Mouse (Mus musculus) midbrain, embryonic 15.5 days (tissue): ENCODE results near the gene Sdccag8. TPM values are rescaled to one million over a fixed set of nuclear protein-coding genes. Genes with fewer than 3 reads are reported as not detected.

Experiments used
- ATAC-seq: fragments of 200-750 bp; cut with Nextera tagmentation; replicated peaks from 2 replicates; pipeline ENCODE4 v1.8.0; 2017; ENCODE audit warnings: moderate TSS enrichment
- H3K27ac ChIP-seq: fragments of 300-500 bp; sonication (generic); 2 replicates; pipeline ENCODE4 v1.5.1; 2015; ENCODE audit warnings: mild to moderate bottlenecking, inconsistent platforms
- H3K27me3 ChIP-seq: fragments of 300-500 bp; sonication (generic); replicated peaks from 2 replicates; pipeline ENCODE4 v1.6.1; 2015; ENCODE audit warnings: inconsistent platforms
- H3K36me3 ChIP-seq: fragments of 300-500 bp; sonication (generic); replicated peaks from 2 replicates; pipeline ENCODE4 v1.6.1; 2015; ENCODE audit warnings: inconsistent platforms
- H3K4me1 ChIP-seq: fragments of 300-500 bp; sonication (generic); 2 replicates; pipeline ENCODE4 v1.6.1; 2015; ENCODE audit warnings: inconsistent platforms
- H3K4me2 ChIP-seq: fragments of 300-500 bp; sonication (generic); 2 replicates; pipeline ENCODE4 v1.6.1; 2015; ENCODE audit warnings: inconsistent platforms, mild to moderate bottlenecking, moderate library complexity
- H3K4me3 ChIP-seq: fragments of 300-500 bp; sonication (generic); 2 replicates; pipeline ENCODE4 v1.5.1; 2015; ENCODE audit warnings: mild to moderate bottlenecking, inconsistent platforms
- H3K9ac ChIP-seq: fragments of 300-500 bp; sonication (generic); 2 replicates; pipeline ENCODE4 v1.6.1; 2015; ENCODE audit warnings: mild to moderate bottlenecking, inconsistent platforms
- H3K9me3 ChIP-seq: fragments of 300-500 bp; sonication (generic); 2 replicates; pipeline ENCODE4 v1.6.1; 2016; ENCODE audit warnings: inconsistent platforms
- WGBS: fragments of 180-500 bp; shearing (Covaris S2); methylation state at CpG from one replicate; pipeline ENCODE4 v1.1.7; 2015; ENCODE audit warnings: mixed read lengths; 5-methylcytosine and 5-hydroxymethylcytosine counted together
- polyA plus RNA-seq: library from polyadenylated mRNA; unstranded; fragments of >200 nt; fragmentation: Nextera tagmentation; extraction: Ambion mirVana; gene quantifications from 2 replicates; pipeline ENCODE4 v1.2.1, GENCODE M21; 2015

Sdccag8 gene
- polyA plus RNA-seq, 1 experiment from 2014 or later, result 28.2 TPM

DNA sequence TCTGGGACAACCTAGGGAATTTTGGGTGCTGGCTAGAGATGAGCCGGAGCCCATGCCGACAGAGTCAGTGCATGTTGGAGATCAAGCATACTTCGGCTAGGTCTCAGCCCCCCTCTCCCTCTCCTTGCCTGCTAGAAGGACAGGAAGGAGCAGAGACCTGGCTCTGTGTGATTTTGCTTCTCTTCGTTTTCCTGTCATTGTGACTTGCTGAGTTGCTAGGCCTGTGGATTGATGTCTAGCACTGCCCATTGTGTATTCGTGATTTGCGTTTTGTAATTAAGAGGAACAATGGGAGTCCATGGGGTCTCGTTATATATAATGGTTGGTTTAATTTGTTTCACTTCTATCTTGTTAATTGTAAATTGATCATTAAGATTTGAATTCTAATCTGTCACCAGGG lies 137.4 kb downstream of the Sdccag8 start:
- H3K27me3 ChIP-seq, result no peaks in the 10 kb centered on the region
- no peak overlapping the region for H3K4me3 ChIP-seq
- no peaks in the 10 kb centered on the region for H3K36me3 ChIP-seq
- no peak overlapping the region for H3K4me2 ChIP-seq
- H3K4me1 ChIP-seq, result peaks cover 4% of the 10 kb centered on the region; the same call in 1 of the 2 replicates
- no peak for ATAC-seq
- H3K9ac ChIP-seq, result no peak overlapping the region
- WGBS, result 47% methylated on average over 7 of the region's 7 CpGs
- H3K27ac ChIP-seq, result no peak overlapping the region
- no peaks in the 10 kb centered on the region for H3K9me3 ChIP-seq

DNA sequence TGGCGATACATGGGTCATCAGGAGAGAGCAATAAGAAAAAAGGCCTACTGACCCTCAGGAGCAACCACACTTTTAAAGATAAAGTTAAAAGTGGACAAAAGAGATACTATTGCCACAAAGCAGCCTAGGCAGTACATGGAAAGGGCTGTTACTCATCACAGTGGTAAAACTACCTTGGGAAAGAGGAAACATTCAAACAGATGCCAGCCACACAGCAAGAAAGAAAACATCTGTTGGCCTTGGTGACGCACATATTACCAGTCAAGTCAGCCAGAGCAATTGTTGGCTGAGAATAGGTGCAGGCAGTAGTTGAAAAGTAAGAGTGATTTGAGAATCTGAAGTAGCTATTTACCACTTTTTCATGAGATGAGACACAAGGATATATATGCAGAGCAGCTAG lies 143.9 kb downstream of the Sdccag8 start:
- Histone ChIP-seq H3K36me3 (no peaks in the 10 kb centered on the region), H3K4me1 (no peaks in the 10 kb centered on the region), H3K27me3 (no peaks in the 10 kb centered on the region), H3K9ac (no peak overlapping the region), H3K4me3 (no peak overlapping the region), H3K4me2 (no peak overlapping the region), H3K9me3 (no peaks in the 10 kb centered on the region), H3K27ac (no peak overlapping the region)
- ATAC-seq, result no peak
- 89% methylated on average over 2 of the region's 2 CpGs for WGBS

DNA sequence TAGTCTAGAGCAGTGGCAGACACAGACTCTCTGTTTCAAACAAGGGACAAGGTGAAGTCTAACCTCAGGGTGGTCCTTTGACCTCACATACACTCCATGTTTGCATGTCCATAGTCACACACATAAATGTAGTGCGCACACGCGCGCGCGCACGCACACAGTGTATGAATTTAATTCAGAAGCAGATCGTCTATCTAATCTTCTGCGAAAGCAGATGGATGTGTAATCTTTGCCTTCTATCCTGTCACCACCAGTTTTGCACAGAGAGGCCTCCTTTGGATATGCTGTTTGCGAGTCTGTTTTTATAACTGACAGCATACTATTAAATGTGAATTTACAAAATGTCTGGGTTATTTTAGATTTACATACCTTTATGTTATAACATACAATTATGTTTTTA lies 147.3 kb downstream of the Sdccag8 start:
- Histone ChIP-seq H3K4me3 (no peak overlapping the region), H3K27me3 (no peaks in the 10 kb centered on the region), H3K36me3 (no peaks in the 10 kb centered on the region), H3K4me2 (no peak overlapping the region), H3K27ac (no peak overlapping the region), H3K9me3 (no peaks in the 10 kb centered on the region), H3K4me1 (no peaks in the 10 kb centered on the region), H3K9ac (no peak overlapping the region)
- ATAC-seq, result no peak
- 96% methylated on average over 10 of the region's 10 CpGs for WGBS

DNA sequence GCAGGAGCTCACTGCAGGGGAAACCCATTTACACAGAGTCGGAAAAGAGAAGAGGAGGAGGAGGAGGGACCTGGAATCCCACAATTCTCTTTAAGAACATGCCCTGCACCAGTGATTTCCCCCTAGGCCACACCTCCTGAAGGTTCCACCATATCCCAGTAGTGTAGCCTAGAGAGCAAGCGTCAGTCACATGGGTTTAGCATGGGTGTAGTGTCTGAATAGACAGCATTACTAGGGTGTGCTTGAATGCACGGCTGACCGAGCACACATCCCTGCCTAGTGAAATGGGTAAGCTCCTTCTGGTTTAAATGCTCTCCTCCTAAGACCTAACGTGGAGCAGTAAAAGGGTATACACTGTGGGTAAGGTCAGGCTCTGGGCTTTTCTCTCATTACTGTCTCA lies 148.4 kb downstream of the Sdccag8 start:
- no peaks in the 10 kb centered on the region for H3K36me3 ChIP-seq
- ATAC-seq, result no peak
- H3K9me3 ChIP-seq, result no peaks in the 10 kb centered on the region
- H3K9ac ChIP-seq, result no peak overlapping the region
- H3K4me3 ChIP-seq, result no peak overlapping the region
- no peak overlapping the region for H3K27ac ChIP-seq
- H3K4me2 ChIP-seq, result no peak overlapping the region
- H3K27me3 ChIP-seq, result no peaks in the 10 kb centered on the region
- no peaks in the 10 kb centered on the region for H3K4me1 ChIP-seq
- WGBS, result 48% methylated on average over 5 of the region's 5 CpGs

DNA sequence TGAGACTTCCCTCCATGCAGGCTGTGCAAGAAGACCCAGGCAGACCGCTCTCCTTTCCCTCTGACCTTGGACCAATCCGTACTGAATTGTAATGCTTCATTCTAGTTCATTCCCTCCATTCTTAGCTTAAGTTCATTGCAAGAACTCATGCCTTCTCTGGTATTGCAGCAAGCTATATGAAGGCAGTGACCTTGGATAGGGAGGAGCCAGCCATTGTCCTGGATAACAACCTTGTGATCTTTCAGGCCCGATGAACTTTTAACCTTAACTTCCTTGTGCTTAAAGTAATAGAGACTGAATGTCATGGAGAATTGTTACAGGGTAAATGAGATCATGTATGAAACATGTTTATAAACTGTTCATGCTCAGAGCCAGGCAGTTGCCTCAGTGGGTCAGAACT lies 152.8 kb downstream of the Sdccag8 start:
- Histone ChIP-seq H3K9ac (no peak overlapping the region), H3K36me3 (no peaks in the 10 kb centered on the region), H3K27me3 (no peaks in the 10 kb centered on the region), H3K4me2 (no peak overlapping the region), H3K4me3 (no peak overlapping the region), H3K27ac (no peak overlapping the region), H3K4me1 (peaks cover 9% of the 10 kb centered on the region), H3K9me3 (no peaks in the 10 kb centered on the region)
- WGBS, result 84% methylated on average over 3 of the region's 3 CpGs
- no peak for ATAC-seq

DNA sequence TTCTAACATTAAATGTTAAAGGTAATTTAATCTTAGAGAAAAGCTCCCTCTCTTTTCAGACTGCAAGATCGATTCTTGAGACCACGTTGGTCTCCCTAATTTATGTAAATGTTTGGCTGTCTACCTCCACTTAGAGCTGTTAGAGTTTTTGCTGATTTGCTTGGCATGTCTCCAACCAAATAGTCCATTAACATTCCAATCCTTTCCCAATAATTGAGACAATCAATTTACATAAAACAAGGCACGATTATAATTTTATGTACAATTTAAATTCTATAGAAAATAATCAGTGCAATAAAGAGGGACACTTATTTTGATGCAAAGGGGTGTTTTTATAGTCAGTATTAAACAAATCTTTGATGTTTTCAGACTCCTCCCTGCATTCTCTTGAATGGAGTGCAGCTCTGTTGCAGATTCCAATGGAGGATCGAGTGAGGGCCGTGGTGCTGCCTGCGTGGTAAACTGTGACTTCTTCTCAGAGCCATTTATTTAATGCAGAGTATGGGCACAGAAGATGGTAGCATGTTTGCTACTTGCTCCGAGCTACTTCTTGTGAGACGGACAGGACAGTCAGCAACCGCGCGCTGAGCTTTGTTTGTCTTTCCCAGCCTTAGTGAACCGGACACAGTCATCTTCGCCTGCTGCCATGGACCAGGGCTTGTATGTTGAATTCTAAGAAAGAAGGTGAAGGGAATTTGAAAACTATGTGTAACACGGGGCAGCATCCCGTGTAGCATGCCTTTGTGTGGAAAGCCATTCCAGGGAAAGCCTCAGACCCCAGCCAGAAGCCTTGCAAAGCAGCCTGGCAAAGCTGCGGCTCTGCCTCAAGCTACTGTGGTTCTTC lies 156.4 kb downstream of the Sdccag8 start:
- Histone ChIP-seq H3K4me1 (peaks cover 9% of the 10 kb centered on the region), H3K27me3 (no peaks in the 10 kb centered on the region), H3K9me3 (no peaks in the 10 kb centered on the region), H3K4me3 (no peak overlapping the region), H3K27ac (peak overlapping the region; percentile 45; the same call in 1 of the 2 replicates), H3K36me3 (no peaks in the 10 kb centered on the region), H3K4me2 (no peak overlapping the region), H3K9ac (no peak overlapping the region)
- ATAC-seq, result peak; percentile 63
- WGBS, result 61% methylated on average over 16 of the region's 16 CpGs

DNA sequence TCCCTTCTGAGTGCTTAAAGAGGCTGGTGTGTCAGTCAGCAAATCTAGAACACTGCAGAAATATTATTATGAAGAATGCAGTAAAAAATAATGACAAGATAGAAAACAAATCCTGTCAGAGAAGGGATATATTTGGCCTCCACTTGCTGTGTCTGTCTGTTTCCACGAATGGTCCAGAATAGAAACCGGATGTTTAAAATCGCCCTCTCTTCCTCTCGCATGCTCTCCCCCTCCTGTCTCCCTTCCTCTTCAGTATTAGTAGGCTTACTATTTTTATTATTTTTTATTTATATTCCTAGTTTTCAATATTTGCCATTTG lies 157.0 kb downstream of the Sdccag8 start:
- no peak overlapping the region for H3K9ac ChIP-seq
- peaks cover 9% of the 10 kb centered on the region for H3K4me1 ChIP-seq
- WGBS, result 64% methylated on average over 4 of the region's 4 CpGs
- H3K27ac ChIP-seq, result peak overlapping the region; percentile 45; the same call in 1 of the 2 replicates
- H3K4me2 ChIP-seq, result no peak overlapping the region
- no peak overlapping the region for H3K4me3 ChIP-seq
- no peaks in the 10 kb centered on the region for H3K9me3 ChIP-seq
- H3K36me3 ChIP-seq, result no peaks in the 10 kb centered on the region
- ATAC-seq, result 0 out of 2 replicates have a peak, but pooled peaks have one; percentile 33
- H3K27me3 ChIP-seq, result no peaks in the 10 kb centered on the region

DNA sequence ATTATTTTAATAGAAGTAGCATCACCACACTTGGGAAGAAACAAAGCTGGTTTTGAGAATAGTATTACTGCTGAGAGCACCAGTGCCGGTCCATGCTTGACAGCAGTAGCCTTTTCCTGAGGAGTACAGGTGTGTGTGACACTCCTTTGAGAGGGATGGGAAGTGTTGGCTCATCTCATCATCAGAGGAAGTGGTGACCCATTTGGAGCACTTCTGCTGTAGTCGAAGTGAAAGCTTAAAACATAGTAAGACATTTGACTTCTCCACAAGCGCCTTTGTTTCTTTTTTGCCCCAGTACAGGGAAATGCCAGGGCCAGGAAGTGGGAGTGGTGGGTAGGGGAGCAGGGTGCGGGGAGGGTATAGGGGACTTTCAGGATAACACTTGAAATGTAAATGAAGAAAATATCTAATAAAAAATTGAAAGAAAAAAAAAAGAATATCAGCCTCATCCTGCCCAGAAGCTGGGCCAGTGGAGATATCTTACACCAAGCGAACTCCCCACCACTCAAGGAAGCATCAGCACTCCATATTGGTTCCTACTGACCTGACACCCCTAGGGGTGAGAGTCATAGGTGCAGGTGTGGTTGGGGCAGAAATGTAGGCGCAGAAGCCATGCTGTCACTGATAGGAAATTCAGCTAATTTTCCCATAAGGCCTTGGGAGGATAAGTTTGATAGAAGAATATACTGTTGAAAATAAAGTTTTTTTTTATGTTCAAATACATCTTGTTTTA lies 159.1 kb downstream of the Sdccag8 start:
- Histone ChIP-seq H3K4me1 (peaks cover 9% of the 10 kb centered on the region), H3K27me3 (no peaks in the 10 kb centered on the region), H3K9me3 (no peaks in the 10 kb centered on the region), H3K4me3 (no peak overlapping the region), H3K9ac (no peak overlapping the region), H3K4me2 (no peak overlapping the region), H3K27ac (no peak overlapping the region), H3K36me3 (no peaks in the 10 kb centered on the region)
- 90% methylated on average over 6 of the region's 6 CpGs for WGBS
- no peak for ATAC-seq

DNA sequence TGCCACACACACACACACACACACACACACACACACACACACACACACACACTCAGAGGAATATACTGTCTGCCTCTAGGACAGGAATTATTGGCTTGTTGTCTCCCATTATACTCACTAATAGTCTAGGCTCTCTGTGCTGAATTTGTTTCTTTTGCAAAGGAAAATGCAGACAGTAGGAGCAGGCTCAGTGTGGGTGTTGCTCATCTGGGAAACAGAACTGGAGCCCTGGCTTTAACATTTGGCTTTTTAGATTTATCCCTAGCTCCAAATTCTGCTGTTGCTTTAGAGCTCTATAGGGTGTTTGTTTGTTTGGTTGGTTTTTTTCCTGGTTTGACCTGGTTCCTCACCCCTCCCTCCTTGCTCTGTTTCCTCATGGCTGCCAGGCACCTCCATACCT lies 164.8 kb downstream of the Sdccag8 start:
- no peaks in the 10 kb centered on the region for H3K27me3 ChIP-seq

DNA sequence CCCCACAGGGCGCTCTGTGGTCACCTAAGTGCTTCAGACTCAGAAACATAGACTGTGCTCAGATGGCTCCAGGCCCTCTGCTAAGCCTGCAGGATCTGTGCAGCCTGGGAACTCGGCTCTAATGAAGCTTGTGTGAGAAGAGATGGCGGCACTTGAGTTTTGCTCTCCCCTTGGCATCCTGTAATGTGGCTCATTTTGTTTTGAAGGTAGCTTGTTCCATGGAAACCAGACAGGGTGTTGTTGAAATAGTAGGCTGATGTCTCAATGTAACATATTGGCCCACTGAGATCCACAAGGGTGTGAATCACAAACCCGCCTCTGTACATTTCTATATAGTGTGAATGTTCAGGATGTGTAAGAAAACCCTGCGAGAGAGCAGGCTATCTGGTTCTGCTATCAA lies 165.7 kb downstream of the Sdccag8 start:
- Histone ChIP-seq H3K4me3 (no peak overlapping the region), H3K9me3 (no peaks in the 10 kb centered on the region), H3K36me3 (no peaks in the 10 kb centered on the region), H3K27ac (no peak overlapping the region), H3K9ac (no peak overlapping the region), H3K4me1 (peaks cover 7% of the 10 kb centered on the region), H3K4me2 (no peak overlapping the region), H3K27me3 (no peaks in the 10 kb centered on the region)
- ATAC-seq, result no peak; the same call in 1 of the 2 replicates
- 72% methylated on average over 5 of the region's 5 CpGs for WGBS

More for the DNA sequence above, 164.8 kb downstream of the Sdccag8 start:
- H3K36me3 ChIP-seq, result no peaks in the 10 kb centered on the region
- H3K4me1 ChIP-seq, result peaks cover 7% of the 10 kb centered on the region
- H3K4me2 ChIP-seq, result no peak overlapping the region
- no peak overlapping the region for H3K9ac ChIP-seq
- no peak for ATAC-seq
- H3K27ac ChIP-seq, result no peak overlapping the region
- no peak overlapping the region for H3K4me3 ChIP-seq
- no peaks in the 10 kb centered on the region for H3K9me3 ChIP-seq

DNA sequence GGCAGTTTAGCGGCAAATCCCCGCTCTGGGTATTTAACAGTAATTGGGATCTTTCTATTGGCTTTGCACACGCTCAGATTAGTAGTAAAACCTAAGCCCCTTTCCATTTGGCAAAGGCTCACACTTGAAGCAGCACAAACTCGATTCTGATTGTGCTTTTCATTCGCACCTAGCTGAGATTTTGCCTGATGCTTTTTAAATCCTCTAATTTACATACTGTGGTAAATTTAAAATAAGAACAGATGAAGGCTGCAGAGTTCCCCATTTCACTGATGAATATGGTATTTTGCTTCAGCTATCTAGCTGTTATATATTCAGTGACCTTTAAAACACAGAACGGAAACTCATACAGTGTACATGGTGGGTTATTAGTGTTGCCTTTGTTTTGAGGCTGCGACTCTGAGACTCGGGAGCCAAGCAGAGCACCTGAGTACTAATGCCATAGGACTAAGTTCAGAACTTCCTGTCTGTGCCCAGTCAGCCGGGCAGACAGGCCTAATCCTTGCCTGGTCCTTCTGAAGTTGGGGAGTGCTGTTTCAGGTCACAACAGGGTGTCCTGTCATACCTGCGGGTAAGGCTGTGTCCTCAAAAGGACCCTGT lies 166.4 kb downstream of the Sdccag8 start:
- Histone ChIP-seq H3K27me3 (no peaks in the 10 kb centered on the region), H3K27ac (no peak overlapping the region), H3K36me3 (no peaks in the 10 kb centered on the region), H3K4me1 (peaks cover 13% of the 10 kb centered on the region), H3K9ac (no peak overlapping the region), H3K4me2 (no peak overlapping the region), H3K4me3 (no peak overlapping the region), H3K9me3 (no peaks in the 10 kb centered on the region)
- no peak for ATAC-seq
- WGBS, result 61% methylated on average over 10 of the region's 10 CpGs

DNA sequence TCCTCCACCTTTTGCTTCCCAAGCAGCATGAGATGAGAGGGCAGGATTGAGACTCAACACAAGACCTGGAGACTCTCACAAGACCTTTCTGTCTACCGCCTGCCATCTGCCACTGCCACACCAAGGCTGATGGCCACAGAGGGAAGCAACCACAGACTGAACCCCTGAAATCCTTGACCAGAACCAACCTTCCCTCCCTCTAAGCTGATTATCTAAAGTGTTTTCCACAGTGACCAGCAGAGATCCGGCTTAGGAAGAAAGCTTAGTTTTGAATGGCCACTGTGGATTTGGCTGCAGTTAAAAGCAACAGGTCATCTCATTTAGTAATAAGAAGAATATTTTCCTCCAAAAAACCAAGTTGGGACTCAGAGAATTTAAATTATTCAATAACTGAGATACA lies 167.1 kb downstream of the Sdccag8 start:
- Histone ChIP-seq H3K4me3 (no peak overlapping the region), H3K9me3 (no peaks in the 10 kb centered on the region), H3K4me2 (no peak overlapping the region), H3K4me1 (peaks cover 19% of the 10 kb centered on the region), H3K27me3 (no peaks in the 10 kb centered on the region), H3K27ac (no peak overlapping the region), H3K9ac (no peak overlapping the region), H3K36me3 (no peaks in the 10 kb centered on the region)
- ATAC-seq, result no peak
- whole genome bisulfite sequencing, result 58% methylated on average over 2 of the region's 2 CpGs
